Mouse (Mus musculus) kidney, adult 2 months (tissue): Measurements from ENCODE around the gene Chd1. TPM values are rescaled to one million over a fixed set of nuclear protein-coding genes. Genes with fewer than 3 reads are reported as not detected.
"Not testable (repeated sequence)": the region's sequence is repeated elsewhere in the genome, so short reads cannot be mapped to it uniquely, and the experiment has no call there.

Experiments
- DNase-seq: peaks from one replicate; pipeline ENCODE4 v3.0.0; 2021
- H3K27ac ChIP-seq: fragments of 200-500 bp; 2 replicates; pipeline ENCODE4 v1.5.1; 2012; ENCODE audit warnings: low read depth, low read length, control low read depth, inconsistent platforms; ENCODE audit not compliant: insufficient read depth
- H3K27me3 ChIP-seq: fragments of 200-500 bp; replicated peaks from 2 replicates; pipeline ENCODE4 v1.6.1; 2012; ENCODE audit warnings: mild to moderate bottlenecking, moderate library complexity, low read length, inconsistent platforms; ENCODE audit not compliant: control insufficient read depth, insufficient read depth
- H3K36me3 ChIP-seq: fragments of 200-500 bp; 2 replicates; pipeline ENCODE4 v1.6.1; 2012; ENCODE audit warnings: mild to moderate bottlenecking, moderate library complexity, low read length, inconsistent platforms; ENCODE audit not compliant: control insufficient read depth, insufficient read depth
- H3K4me1 ChIP-seq: fragments of 200-500 bp; 2 replicates; pipeline ENCODE4 v1.6.1; 2011; ENCODE audit warnings: low read length; ENCODE audit not compliant: control insufficient read depth, insufficient read depth
- H3K4me3 ChIP-seq: fragments of 200-500 bp; 2 replicates; pipeline ENCODE4 v1.5.1; 2011; ENCODE audit warnings: mild to moderate bottlenecking, low read depth, low read length, control low read depth; ENCODE audit not compliant: insufficient read depth
- CTCF ChIP-seq: fragments of 200-500 bp; conservative IDR thresholded peaks from 2 replicates; pipeline ENCODE4 v1.5.1; 2011; ENCODE audit warnings: low read depth, mild to moderate bottlenecking, control low read depth, low read length, moderate library complexity, mixed read lengths; ENCODE audit not compliant: insufficient read depth, insufficient read length
- POLR2A ChIP-seq: fragments of 200-500 bp; IDR thresholded peaks from one replicate; pipeline ENCODE4 v1.6.1; 2011; ENCODE audit warnings: low read depth, low read length, control low read depth
- WGBS: fragments of 180-500 bp; shearing (Covaris S2); methylation state at CpG from one replicate; pipeline ENCODE4 v1.1.7; 2018; 5-methylcytosine and 5-hydroxymethylcytosine counted together
- polyA plus RNA-seq: library from polyadenylated mRNA; depleted of rRNA; stranded (reverse); fragments of >200 nt; gene quantifications from 2 replicates; pipeline ENCODE4 v1.2.3, GENCODE M21; 2012

The Chd1 gene
- polyA plus RNA-seq, 1 experiment = 3.9 TPM

DNA sequence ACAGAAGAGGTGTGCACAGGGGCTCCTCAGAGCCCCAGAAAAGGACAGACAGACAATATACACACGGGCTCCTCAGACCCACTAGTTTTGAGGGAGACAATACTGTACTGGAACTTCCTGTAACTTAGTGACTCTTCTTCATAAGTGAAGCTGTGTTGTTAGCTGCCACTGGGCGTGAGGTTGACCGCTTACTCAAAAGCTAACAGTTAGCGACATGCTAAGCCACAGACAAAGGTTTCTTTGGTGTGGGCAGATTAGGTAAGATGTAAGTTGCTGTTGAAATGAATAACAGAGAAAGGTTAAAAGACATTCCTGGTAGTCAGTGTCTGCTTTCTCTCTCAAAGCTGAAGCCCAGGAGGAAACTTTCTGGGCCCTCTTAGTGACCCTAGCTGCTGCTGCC lies 9.7 kb downstream of the Chd1 start:
- WGBS = 62% methylated on average over 4 of the region's 4 CpGs

DNA sequence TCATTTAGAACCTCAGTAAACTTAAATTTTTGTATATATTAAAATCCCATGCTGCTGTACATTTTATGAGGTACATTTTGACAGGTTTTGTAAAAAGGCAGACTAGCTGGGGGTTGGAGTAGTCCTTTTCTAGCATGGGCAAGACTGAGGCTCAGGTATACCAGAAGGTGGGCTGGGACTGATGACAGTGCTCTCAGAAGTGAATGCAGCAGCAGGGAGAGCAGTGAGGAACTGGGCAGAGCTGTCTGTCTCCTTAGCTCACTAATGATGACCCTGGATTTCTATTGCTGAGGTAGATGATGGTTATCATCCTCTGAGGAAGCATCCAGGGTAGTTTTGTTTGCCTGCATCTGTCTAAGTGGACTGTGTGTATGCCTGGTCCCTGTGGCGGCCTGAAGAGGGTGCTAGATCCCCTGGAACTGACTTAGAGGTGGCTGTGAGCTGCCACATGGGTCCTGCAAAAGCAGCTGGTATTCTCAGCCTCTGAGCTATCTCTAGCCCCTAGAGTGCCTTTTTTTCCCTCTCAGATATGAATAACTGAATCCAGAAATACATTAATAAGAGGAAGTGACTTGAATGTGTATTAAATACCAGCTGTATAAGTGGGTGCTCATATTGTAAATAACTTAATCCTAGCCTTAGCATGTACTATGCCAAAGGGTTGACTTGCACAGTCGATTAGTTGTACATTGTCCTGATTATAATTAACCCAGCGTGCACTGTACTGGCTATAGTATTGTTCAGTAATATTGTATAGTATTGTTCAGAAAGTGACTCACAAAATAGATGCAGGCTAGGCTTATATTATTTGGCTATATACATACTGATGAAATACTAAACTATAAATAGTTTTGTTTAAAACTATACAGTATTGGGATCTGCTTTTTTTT lies 10.5 kb downstream of the Chd1 start:
- Histone ChIP-seq H3K27ac (no peak overlapping the region), H3K27me3 (no peaks in the 10 kb centered on the region), H3K36me3 (no peaks in the 10 kb centered on the region), H3K4me1 (no peaks in the 10 kb centered on the region), H3K4me3 (no peak overlapping the region)
- WGBS = 53% methylated on average over 3 of the region's 3 CpGs
- peak; percentile 48 for DNase-seq
- TF ChIP-seq POLR2A (no peak), CTCF (peak; percentile 72)

More for the DNA sequence above, 9.7 kb downstream of the Chd1 start:
- Histone ChIP-seq H3K4me3 (no peak overlapping the region), H3K27ac (no peak overlapping the region), H3K36me3 (no peaks in the 10 kb centered on the region), H3K4me1 (no peaks in the 10 kb centered on the region), H3K27me3 (no peaks in the 10 kb centered on the region)
- TF ChIP-seq POLR2A = no peak
- no peak for TF ChIP-seq CTCF
- no peak for DNase-seq

DNA sequence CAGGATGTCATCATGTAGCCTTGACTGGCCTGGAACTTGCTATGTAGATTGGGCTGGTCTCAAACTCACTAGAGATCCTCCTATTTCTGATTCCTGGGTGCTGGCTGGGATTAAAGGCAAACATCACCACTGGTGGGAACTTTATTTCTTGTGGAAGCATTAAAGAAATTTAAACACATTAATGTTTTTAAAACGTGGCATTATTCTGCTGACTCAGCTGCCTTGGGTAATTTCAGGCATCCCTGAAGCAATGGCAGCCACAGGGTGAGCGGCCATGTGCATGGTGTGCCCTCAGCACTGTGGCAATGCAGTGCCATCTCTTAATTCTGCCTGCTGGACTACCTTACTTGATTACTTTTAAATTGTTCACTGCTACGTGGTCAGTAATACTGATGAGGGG lies 11.2 kb downstream of the Chd1 start:
- TF ChIP-seq POLR2A = no peak
- no peak for TF ChIP-seq CTCF
- no peaks in the 10 kb centered on the region for H3K36me3 ChIP-seq
- no peaks in the 10 kb centered on the region for H3K27me3 ChIP-seq
- no peaks in the 10 kb centered on the region for H3K4me1 ChIP-seq
- WGBS = 65% methylated on average over 3 of the region's 3 CpGs
- H3K27ac ChIP-seq = no peak overlapping the region
- H3K4me3 ChIP-seq = no peak overlapping the region
- no peak for DNase-seq

DNA sequence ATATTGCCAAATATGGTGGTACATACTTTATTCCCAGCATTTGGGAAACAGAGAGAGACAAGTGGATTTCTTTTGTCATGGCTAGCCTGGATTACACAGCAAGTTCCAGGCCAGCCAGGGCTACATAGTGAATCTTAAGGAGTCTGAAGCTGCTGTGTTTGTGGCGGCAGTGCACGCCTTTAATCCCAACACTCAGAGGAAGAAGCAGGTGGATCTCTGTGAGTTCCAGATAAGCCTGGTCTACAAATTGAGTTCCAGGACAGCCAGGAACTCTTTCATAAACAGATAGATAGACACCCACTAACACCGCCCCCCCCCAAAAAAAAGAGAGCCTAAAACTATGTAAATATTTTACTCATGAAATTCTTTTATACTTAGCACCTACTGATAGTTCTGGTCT lies 16.1 kb downstream of the Chd1 start:
- DNase-seq = no peak
- no peaks in the 10 kb centered on the region for H3K4me1 ChIP-seq
- no peak overlapping the region for H3K4me3 ChIP-seq
- no peaks in the 10 kb centered on the region for H3K36me3 ChIP-seq
- H3K27me3 ChIP-seq = no peaks in the 10 kb centered on the region
- no peak for TF ChIP-seq CTCF
- no peak for TF ChIP-seq POLR2A
- 90% methylated on average over 3 of the region's 3 CpGs for WGBS
- H3K27ac ChIP-seq = no peak overlapping the region

DNA sequence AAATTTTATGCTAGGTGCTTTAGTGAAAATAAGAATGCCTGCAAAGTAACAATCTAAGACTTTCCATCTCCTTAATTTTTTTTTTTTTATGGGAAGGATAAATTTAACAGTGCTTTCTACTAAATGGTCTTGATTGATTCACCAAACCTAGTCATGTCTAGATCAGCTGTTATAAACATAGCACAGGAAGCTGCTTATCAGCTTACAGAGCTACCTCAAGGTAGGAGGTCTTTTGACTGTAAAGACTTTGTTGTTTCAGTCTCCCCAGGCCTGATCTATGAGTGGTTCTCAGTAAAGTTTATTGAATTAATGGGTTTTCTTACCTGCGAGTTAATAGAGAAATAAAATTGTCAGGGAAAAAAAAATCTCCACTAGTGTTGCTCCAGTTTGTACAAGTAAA lies 18.5 kb downstream of the Chd1 start:
- TF ChIP-seq POLR2A = no peak
- no peak for TF ChIP-seq CTCF
- Histone ChIP-seq H3K4me3 (no peak overlapping the region), H3K27me3 (no peaks in the 10 kb centered on the region), H3K36me3 (no peaks in the 10 kb centered on the region; the same call in 1 of the 2 replicates), H3K27ac (no peak overlapping the region), H3K4me1 (no peaks in the 10 kb centered on the region)
- DNase-seq = no peak
- 52% methylated on average over 1 of the region's 1 CpGs for WGBS

DNA sequence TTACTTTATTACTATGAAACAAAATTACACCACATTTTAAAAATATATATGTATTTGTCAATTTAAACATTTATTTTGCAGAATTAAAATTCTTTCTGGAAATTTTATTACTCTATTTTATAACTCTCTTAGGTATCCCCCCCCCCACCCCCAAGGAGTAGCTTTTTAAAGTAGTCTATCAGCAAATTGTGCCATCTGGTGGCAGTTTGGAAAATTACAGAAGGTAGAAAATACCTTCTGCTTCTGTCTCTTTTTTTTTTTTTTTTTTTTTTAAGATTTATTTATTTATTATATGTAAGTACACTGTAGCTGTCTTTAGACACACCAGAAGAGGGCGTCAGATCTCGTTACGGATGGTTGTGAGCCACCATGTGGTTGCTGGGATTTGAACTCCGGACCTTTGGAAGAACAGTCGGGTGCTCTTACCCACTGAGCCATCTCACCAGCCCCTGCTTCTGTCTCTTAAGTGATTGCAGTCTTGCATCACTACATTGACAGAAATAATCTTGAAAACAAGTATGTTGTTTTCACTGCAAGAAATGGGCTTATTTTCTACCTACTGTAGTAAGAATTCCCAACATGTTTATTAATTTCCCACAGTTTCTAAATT lies 19.2 kb downstream of the Chd1 start:
- H3K4me1 ChIP-seq, H3K4me3 ChIP-seq, H3K27me3 ChIP-seq, H3K27ac ChIP-seq, H3K36me3 ChIP-seq: not testable (repeated sequence)
- WGBS = 88% methylated on average over 2 of the region's 5 CpGs
- DNase-seq = peak; percentile 52

DNA sequence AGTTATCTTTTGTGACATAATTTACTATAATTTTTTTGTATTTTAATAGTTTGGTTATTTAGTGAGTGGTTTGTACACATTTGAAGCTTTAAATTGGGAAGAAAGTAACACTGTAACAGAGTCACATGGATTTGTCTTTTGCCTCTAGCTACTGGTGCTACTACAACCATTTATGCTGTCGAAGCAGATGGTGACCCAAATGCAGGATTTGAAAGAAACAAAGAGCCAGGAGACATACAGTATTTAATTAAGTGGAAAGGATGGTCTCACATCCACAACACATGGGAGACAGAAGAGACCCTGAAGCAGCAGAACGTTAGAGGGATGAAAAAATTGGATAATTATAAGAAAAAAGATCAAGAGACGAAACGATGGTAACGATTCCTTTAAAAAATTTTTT lies 26.9 kb downstream of the Chd1 start:
- H3K36me3 ChIP-seq = peaks cover 9% of the 10 kb centered on the region
- H3K4me1 ChIP-seq = no peaks in the 10 kb centered on the region
- DNase-seq = no peak
- no peak for TF ChIP-seq CTCF
- no peak for TF ChIP-seq POLR2A
- 93% methylated on average over 5 of the region's 5 CpGs for WGBS
- H3K4me3 ChIP-seq = no peak overlapping the region
- no peaks in the 10 kb centered on the region for H3K27me3 ChIP-seq
- H3K27ac ChIP-seq = no peak overlapping the region
